Mouse (Mus musculus): ENCODE results near the gene Gcgr.
"Not testable (repeated sequence)": the region's sequence is repeated elsewhere in the genome, so short reads cannot be mapped to it uniquely, and the experiment has no call there.

The Gcgr gene

DNA sequence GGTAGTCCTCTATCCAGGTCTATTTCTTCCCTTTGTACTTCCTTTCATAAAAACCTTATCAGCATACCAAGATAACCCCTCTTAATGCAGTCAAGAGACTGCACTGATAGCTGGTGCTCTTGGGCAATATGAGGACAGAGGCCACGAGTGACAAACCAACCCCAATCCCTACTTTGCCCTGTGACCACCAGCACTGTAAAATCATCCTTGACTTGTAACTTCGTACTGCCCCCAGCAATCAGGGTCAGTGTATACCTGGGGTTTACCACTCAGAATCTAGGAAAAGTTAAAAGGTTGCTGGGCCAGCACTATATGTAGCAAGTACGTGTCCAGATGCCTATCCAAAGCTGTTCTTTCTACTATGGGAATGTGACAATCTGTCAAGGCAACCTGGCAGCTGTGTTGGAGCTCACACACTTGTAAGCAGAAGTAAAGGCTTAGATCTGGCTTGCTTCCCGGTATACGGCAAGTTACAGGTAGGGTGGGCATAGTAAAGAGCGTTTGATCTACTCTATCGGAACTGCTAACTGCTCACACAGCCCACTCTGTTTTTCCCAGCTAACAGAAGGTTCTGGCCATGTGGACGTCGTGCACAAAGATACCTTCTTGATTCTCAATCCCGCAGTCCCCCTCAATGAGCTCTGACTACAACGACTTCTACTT is 41.4 kb downstream of the Gcgr start:
- no peak for DNase-seq (ENCODE audit: low read depth, low spot score)

DNA sequence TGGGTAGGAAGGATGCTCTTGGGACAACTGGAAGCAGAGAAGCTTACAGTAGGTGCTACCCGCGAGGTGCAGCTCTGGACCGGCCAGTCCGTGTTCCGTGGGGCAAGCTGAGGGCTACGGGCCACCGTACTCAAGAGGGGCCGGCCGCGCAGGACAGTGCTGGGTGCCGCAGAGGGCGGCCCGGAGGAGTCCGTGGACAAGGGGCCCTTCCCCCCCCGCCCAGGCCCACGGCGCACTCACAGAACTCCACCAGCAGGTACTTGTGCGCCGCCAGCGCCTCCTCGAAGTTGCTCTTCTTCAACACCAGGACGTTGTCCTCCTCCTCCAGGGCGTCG is 41.9 kb downstream of the Gcgr start:
- DNase-seq (ENCODE audit: low read depth, low spot score), result no peak

DNA sequence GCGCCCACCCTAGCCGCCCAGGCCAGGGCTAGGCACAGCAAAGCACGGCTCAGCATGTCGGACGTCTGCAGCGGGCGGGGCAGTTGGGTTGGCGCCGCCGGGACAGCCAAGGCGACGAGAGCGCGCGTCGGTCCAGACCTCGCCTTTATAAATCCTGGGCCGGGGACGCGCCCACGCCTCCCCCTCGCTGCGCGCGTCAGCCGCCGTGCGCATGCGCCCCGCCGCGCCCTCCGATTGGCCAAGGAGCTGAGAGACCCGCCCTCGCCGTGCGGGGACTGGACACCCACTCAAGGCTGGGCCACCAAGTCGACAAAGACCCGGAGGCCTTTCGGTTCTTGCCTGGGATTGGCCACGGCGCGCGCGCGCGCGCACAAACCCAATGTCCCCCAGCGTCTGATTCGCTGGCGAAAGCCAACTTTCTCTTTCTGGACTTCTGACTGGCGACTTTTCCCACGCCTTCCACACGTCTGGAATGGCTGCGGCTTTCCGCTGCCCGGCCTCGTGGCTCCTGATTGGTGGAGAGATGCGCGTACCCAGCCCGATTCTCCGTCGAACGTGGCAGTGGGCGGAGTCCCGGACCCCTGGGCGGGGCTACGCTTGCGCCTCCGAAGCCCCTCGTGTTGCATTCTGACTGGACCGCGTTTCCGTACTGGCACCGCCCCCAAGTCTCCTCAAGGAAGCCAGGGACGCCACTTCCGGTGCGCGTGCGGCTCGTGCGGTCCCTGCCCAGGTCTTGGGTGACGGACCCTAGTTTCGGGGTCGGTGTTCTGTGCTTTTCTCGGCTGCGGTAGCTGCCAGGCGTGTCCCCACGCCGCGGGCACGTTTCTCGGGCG is 42.5 kb downstream of the Gcgr start, which contains the start of gene P4hb:
TSS of gene P4hb (minus strand) at position 502 of the 833 bp plus-strand sequence.
- peak; percentile 99 for DNase-seq (ENCODE audit: low read depth, low spot score)

DNA sequence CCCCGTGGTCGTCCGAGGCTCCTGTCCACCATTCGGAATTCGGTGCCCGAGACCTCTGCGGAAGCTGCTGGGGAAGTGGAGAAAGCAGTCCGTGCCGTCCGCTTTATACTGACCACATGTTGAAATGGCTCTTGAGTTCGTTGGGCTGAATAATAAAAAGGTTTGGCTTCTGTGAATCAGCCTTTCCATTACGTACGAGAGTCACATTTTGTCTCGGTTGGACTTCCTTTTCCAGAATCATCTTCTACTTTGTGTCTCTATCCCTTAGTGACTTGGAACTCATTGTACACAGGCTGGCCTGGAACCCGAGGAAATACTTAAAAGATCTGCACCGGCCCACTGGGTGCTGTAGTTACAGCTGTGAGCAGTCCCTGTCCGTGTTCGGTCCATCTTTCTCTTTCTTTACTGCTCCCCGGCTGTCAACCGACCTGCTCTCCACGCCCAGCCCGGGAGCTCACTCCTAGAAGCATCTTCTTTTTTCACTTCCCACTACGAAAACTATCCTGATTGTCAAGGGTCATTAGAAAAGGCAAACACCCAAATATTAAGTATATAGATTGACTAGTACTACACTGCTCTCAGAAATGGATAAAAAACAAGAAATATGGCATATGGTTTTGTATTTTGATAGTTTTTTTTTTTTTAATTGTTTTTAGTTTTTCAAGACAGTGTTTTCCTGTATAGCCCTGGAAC is 43.2 kb downstream of the Gcgr start:
- no peak for DNase-seq (ENCODE audit: low read depth, low spot score)

DNA sequence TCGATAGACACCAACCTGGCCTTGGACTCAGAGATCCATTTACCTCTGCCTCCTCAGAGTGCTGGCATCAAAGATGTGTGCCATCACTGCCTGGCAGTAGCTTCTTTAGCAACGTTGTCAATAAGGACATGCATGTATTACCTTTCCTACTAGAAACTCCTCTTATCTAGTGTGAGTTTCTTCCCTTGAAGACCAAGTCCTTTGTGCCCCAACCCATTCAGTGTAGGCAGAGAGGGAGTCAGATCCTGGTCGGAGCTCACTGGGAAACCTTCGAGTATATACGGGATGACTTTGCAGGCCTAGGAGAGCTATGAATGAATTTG is 43.7 kb downstream of the Gcgr start:
- DNase-seq (ENCODE audit: low read depth, low spot score), result no peak

DNA sequence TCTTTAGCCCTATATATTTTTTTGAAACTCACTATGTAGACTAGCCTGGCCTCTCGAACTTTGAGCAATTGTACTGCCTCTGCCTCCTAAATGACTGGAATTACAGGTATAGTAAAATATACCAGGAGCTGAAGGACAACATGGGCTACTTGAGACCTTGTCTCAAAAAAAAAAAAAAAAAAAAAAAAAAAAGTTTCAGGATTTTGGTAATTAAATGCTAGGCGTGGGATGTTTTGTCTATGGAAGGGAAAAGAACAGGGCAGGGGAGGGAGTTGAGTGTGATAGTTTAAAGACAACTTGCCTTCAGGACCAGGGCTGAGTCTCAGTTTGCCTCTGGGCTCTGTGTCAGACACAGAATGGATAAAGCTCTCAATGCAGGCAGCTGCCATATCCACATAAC is 44.5 kb downstream of the Gcgr start:
- DNase-seq (ENCODE audit: low read depth, low spot score), result no peak

DNA sequence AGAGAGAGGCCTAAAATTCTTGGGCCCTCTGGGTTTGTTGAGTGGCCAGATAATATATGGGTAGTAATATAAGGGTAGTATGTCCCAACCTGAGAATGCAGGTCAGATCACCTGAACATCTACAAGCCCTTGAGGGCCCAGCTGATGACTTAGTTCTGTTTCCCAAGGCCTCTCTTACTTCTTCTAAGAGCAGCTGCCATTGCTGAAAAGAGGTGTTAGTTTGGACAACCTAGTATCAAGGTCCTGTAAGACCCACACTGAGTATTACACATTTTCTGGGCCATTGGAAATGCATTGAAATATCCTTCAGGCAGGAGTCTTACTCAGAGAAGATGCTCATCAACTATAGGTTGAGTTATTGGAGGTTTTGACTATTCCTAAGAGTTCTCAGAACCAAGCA is 45.4 kb downstream of the Gcgr start:
- no peak for DNase-seq (ENCODE audit: low read depth, low spot score)

DNA sequence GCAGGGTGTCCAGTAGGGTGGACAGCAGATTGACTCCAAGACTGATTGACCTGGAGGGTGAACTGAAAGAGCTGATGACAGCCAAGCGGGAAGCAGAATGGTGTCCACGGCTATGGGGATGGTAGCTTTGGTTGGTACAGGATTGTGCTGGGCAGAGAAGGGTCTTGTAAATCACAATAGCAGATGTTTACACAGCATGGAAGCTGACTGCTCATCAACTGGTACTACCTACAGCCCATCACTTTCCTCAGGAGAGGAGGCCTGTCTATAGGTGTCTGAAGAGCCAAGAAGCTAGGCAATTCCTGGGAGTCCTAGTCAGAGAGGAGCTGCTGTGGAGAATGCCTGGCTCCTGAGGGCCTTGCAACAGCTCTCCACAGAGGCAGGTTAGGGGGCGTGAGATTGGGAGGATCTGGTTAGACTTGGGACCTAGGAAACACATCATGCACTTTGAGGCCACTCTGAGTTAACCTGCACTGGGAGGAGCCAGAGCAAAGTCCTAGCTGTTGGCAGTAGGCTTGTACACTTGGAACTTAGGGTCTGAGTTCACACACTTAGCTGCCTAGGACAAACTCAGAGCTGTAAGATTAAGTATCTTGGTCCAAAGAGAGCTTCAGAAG is 46.0 kb downstream of the Gcgr start:
- DNase-seq (ENCODE audit: low read depth, low spot score), result no peak

DNA sequence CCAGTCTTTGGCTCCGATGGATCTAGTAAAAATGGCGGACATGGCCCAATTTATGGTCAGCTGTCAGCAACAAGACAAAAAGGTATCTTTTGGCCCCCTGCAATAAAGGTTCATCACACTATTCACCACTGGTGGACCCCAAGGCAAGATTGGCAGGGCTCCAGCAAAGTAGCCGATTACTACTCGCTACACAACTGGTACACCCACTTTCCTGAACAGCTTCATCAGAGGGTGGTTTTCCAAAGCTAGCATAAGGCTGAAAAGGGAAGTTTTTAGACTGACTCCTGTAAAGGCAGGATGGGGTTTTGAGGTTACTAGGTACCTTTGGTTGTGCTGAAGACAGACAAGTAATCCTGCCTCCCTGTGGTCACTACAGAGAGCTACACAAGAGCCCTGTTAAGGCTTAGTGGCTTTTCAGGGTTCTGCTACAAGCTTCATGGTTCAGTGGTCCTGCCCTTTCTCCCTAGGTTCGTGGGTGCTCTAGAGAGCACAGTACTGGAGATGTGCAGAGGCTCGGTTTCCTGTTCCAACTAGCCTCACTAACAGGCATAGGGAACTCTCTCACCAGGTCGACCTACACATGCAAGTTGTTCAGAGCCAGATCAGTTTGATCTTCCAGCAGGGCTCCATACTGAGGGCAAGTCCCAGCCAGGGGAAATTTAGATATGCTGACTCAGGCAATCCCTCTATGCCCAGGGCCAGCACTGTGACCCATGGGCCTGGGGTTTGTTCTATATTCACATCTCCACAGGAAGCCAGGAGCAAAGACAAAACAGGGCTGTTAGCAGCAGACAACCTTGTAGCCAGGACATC is 46.9 kb downstream of the Gcgr start:
- DNase-seq (ENCODE audit: low read depth, low spot score), result peak; percentile 78

DNA sequence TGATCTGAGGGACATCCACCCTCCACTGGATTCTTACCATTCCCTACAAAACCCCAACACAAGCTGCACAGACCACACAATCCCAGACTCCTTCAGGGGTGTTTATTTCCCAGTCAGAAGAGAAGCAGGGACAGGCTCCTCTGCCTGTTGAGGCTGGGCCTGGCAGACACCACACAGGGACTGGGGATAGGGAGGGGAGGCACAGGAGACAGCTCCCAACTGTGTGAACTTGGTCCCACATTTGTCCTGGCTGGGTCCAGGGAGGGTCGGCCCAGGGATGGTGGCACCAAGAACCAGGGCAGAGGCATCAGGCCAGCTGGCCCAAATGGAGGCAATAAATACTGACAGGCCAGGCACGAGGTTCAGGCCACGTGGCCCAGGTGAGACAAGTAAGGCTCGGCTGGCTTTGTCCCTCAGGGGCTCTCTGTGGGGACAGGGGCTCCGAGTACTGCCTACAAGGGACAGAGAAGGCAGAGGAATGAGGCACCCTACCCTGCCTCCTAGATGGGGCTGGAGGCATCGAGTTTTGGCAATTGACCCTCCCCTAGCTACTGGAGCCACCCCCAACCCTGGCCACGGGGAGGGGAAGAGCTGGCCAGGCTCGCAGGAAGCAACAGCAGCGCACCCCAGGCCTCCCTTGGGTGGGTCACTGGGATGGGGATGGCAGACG is 47.7 kb downstream of the Gcgr start:
- DNase-seq (ENCODE audit: low read depth, low spot score), result no peak

DNA sequence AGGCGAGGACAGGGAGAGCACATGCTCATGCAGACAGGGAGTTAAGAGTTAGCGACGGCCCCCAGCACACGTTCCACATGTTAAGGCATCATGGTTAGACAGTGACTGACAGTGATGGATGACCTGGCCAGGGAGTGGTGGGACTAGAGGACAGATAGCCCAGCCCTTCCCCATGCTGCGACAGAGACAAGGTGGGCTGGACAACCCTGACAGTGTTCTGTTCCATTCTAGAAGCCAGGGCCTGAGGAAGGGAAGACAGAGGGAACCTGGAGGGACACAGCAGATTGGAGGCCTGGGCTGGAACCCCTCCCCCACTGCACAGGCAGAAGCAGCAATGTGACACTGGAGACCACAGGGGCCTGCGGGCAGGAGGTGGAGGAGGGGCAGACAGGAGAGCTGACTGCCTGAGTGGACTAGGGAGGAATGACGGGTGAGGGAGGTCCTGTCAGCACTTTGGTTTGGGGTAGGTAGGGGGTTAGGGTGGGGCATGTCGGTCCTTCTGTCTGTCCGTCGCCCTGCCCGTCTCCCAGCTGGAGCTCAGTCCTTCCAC is 48.3 kb downstream of the Gcgr start:
- no peak for DNase-seq (ENCODE audit: low read depth, low spot score)

DNA sequence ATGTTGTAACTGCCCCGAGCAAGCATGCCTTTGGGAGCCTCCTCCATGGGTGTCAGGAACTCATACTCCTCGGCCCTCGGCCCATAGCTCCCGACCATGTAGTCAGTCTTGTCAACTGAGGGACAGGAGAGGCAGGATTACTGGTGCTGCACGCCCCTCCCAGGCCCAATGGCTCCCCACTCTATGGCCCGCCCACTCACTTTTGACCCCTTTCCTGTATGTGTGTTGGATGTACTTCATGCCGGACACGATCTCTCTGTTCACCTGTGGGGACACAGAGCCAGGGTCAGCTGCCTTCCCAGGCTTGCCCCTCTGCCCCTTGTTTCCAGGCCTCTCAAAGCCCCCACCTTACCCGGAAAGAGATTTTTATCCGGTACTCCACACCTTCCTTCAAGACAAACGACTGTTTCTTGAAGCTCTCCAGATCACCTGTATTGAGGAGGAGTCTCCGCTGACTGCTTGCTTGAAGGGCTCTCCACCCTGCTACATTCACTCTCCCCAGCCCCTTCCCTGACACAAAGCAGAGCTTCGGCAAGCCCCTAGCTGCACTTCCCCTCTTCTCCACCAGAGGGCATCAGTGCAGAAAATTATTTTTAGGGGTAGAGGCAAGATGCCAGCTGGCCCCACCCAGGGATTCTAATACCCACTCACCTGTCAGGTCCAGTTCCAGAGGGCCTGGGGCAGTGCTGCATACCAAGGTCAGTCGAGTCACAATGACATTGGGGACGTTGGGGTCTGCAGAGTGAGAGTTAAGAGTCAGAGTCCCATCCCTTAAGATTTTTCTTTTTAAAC is 49.0 kb downstream of the Gcgr start:
- peak; percentile 81 for DNase-seq (ENCODE audit: low read depth, low spot score)

DNA sequence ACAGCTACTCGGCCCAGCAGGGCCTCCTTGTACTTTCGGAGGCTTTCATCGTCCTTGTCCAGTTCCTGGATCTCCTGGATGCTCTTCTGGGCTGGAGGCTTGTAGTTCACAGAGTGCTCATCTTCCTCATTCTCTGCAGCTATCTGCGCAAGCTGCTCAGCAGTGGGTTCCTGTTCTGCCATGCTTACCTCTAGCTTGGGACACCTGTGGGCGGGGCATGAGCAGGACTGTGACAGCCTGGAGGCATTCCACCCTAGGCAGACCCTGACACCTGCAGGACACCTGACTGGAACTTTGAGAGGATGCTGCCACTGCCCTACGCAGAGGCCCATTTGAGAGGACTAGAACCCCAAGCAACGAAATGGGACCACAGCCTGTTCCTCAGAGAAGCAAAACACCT is 49.7 kb downstream of the Gcgr start:
- DNase-seq (ENCODE audit: low read depth, low spot score), result no peak

DNA sequence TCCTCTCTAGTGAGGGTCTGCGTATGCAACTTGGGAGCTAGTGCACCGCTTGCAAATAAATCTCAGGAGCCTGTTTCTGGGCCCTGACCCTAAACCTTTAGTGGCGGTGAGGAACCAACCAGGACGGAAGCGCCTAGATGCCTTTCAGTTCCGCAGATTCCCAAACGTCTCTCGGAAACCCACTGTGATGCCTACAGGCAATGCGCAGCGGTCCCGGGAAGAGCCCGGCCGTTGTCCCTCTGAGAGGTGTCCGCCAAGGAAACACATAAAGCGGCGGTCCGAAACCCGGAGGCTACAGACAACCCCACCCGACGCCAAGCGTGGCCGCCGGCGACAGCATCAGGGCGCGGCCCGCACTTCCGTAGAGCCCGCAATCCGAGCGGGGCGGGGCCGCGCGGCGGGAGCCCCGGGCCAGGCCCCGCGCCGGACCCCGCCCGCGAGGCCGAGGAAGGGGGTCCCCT is 50.4 kb downstream of the Gcgr start:
- no peak for DNase-seq (ENCODE audit: low read depth, low spot score)

DNA sequence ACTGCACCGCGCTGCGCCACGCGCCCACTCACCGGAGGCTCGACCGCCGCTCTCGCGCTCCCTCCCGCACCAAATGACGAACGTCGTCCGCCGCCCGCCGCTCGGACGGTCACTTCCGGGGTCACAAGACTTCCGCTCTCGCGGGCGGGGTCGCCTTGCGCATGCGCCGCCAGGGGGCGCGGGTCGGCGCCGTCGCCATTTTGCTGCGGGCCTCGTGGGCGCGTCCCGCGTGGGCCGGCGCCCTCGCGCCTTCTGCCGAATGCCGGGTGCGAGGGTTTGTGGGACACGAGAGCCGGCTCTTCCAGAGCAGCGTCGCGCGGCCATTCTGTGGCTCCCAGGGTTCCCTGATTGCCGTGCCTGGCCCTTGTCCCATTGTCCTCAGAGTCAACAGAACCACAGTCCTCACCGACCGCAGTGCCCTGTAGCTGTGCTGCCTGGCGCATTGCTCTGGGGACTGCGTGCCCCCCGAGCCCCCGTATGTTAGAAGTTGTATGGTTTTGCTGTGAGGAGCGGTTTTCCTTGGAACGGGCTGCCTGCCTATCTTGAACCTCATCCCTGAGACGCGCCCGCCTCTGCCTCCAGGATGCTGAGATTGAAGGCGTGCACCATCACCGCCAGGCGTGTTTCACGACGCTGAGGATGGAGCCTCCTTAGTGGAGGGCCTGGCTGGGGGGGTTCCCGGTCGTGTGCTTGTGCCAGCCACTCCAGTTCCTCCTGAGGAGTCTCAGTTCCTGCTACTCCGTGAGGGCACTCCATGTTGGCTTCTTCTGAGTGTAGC is 51.2 kb downstream of the Gcgr start, which contains the start of gene Arhgdia:
TSS of gene Arhgdia (minus strand) at position 135 of the 778 bp plus-strand sequence.
- DNase-seq (ENCODE audit: low read depth, low spot score), result peak; percentile 86

DNA sequence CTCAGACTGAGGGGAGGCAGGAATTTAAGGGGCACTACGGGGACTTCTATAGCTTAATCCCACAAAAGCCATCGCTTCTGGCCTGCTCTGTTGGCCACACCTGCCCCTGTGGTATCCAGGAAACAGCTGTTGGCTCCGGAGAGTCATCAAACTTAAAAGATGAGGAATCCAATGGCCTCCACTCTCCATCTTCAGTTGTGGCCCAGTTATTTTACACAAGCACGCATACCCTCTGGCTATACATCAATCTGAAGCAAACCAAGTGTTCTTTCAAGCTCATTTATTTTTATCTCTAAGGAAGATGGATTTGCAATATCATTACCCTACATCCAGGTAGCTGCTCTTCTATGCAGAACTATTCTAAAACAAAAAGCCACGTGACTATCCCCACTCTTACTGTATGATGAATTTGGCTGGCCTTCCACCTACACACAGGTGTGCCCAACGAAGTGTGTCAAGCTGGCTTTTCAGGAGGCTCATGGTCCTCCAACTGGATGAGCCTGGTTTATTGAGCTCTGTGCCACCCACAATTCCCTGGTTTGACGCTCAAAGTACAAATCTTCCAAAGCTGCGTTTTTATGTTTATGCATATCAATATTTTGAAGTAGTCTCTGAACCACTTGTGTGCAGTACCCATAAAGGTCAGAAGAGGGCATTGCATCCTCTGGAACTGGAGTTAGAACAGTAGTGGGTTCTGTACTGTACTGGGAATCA is 51.9 kb downstream of the Gcgr start:
- DNase-seq (ENCODE audit: low read depth, low spot score), result peak; percentile 74

DNA sequence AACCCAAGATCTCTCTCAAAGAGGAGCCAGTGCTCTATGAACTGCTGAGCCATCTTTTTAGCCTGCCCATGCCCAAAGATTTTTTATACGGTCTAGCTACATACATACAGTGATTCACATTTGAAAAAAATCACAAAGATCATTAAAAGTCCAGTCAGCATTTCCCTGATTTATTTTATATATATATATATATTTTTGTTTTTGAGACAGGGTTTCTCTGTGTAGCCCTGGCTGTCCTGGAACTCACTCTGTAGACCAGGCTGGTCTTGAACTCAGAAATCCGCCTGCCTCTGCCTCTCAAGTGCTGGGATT is 52.4 kb downstream of the Gcgr start:
- DNase-seq (ENCODE audit: low read depth, low spot score), result not testable (repeated sequence)

DNA sequence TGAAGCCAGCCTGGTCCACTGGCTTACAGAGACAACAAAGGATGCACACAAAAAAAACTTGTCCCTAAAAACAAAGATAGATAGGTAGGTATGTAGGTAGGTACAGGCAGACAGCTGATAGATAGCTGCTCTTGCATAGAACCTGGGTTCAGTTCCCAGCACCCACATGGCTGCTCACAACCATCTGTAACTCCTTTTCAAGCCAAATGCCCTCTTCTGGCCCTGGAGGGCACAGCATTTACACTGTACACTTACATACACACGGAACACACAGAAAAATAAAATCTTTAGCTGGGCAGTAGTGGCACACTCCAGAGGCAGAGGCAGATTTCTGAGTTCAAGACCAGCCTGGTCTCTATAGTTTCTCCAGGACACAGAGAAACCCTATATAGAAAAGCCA is 53.4 kb downstream of the Gcgr start:
- DNase-seq (ENCODE audit: low read depth, low spot score), result peak; percentile 57
